Mouse (Mus musculus) WW6 (cell line): ENCODE data around the gene Dapp1.
A peak's percentile ranks its signal among the peaks of the same experiment; 100 is the strongest.
"Not testable (repeated sequence)": the region's sequence is repeated elsewhere in the genome, so short reads cannot be mapped to it uniquely, and the experiment has no call there.

Source experiments
- DNase-seq: peaks from one replicate; pipeline ENCODE4 v3.0.0-alpha.2; 2013; ENCODE audit warnings: low read depth, low spot score

The Dapp1 gene

DNA sequence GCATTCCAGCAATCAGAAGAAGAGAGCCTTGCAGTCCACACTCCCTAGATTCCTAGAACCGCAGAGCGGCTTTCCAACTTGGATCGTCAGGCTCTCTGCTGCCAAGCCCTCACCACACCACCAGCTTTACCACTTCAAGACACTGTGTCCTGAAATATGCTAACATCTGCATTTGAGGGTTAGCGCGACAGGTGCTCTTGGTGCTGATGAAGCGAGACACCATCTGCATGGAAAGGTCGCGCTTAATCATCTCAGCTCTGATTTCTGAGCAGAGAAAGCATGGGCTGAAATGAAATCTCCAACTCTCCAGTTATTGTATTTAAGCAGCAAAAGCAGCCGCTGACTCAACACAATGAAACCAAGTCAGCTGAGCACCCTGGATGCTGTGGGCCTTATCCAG, 8.1 kb upstream of the Dapp1 start:
- no peak for DNase-seq

DNA sequence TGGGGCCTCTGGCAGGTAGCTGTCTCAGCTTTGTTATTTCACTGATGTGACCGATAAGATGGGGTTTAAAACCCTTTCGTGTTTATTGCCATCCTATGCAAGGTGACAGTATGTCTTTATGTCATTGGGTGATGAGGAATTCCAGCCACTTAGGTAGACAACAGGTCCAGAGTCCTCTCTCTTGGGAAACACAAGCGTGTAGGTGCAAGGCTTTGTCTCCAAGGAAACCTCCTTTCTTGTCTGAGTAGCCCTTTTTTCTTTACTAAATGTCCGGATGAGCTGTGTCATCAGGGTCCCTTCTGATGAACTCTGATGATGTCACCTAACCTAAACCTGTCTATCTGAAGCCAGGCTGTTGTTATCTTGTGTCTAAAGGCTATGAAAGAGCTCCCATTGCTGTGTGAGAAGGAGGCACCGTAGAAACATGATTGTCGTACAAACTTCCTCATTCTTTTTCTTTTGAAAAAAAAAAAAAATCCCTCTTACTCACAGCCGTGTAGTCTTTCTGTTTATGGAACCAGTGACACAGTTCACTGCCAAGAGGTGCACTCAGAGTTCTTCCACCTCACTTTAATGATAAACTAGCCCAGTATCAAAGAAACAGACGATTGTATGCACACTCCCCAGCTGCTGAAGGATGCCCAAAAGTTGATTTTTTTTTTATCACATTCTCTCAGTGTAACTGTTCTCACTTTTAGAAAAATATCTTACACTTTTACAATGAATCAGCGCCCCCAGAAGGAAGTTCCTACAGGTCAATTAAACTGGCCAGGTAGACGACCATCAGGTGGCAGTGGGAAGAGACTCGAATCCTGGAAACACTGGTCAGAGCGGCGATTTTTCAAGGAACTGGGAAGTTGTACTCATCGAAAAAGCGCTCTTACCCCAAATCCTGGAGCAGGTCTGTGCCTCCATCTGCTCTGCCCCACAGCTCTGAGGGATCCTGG, 637 bp downstream of the Dapp1 start:
- no peak for DNase-seq

DNA sequence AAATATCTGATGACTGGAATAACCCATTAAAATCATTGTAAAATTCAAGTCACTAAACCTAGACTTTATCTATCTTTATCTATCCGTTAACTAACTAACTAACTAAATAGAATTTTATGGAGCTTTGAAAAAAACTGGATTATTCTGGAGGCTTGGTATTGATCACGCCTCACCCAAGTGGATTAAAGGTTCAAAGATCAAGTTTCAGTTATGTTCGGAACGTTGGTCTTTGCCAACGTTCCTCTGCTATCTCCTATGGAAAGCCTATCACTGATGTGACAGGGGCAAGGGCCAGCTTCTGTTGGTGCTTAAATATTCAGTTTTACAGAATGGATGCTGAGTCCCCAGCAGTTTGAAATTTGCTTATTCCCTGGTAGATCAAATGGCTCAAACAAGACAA, 3.1 kb downstream of the Dapp1 start:
- no peak for DNase-seq

DNA sequence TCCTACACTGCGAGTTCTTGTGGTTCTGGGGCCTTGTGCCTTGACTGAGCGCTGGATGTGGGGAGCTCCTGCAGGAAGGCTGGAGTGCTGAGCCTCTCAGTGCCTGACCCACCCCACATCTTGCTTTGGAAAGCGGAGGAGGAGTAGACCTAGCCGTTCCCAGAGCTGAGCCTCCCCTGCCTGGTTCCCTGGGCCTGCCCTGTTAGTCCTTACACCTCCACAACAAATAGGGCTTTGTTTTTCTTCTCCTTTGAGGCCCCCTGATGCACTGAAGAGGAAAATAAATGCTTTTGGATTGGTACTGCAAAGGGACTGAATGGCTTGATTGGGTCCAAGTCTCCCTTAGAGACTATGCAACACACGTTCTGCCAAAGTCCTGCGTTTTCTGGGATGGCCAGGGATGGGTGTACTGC, 3.7 kb downstream of the Dapp1 start:
- no peak for DNase-seq

DNA sequence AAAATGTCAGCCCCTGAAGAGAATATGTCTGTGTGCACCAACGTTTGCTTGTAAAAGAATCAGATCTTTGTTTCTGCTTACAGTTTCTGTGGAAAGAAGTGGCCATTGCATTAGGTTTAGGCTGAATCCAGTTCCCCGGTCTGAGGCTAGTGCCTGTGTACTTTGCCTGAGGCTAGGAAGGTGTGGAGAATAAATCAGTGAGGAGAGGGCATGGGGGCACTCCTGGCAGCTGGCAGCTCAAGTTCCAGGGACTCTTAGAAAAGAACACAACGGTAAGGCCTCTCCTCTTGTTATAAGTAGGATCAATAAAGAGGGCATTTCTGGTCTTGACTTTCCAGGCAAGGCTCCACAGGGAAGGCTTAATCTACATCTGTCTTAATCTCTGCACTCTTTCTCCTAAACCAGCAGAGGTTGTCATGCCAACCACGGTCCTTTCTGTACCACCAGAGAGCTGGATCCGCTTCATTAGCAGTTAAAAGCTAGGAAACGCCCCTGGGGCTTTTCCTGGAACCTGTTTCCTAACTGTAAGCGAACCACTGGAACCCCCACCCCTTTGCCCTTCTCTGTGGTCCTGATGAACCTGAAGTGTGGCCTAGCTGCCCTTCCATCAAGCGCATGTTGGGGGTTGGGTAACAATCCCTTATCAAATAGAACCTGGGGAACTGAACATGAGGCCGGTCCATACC, 4.3 kb downstream of the Dapp1 start:
- peak; percentile 66 for DNase-seq

DNA sequence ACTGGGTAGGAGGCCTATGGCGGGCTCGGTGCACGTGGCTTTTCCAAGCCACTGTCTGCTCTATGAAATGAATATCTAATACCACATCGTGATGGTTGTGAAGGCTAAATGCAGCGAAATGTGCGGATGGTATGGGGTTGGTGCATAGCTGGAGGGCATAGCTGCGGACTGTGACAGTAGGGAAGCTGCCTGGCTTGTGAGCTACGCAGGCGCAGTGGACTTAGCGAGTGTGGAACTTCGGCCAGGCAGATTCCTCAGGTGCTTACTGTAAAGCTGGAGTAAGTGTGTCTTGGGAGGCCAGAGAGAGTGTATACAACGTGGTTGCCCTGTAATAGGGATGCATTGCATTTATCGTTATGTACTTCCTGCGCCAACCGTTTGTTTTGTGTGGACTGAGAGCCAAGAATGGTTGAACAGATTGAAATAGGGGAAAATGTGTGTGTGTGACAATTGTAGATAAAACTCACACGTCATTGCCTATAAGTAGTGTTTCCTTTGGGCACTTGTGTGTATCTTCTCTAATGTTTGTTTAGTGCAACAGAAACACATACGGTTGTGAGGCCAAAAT, 5.4 kb downstream of the Dapp1 start:
- no peak for DNase-seq

DNA sequence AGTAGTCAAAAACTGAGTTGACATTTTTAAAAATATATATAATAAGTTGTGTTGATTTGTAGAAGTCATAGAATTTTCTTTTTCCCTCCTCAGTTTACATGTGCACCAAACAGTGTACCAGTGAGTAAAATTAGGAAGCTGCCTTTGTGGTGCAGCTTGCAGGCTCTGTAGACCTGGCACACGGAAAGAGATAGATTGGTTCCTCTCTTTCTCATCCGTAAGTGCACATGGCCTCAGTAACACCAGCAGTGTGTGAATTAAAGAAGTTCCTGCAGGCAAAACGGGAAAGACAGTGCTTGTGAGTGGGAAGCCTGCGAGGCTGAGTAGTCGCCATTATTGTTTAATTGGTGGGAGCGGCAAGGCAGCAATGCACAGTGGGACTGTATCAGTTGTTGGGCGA, 5.9 kb downstream of the Dapp1 start:
- no peak for DNase-seq

DNA sequence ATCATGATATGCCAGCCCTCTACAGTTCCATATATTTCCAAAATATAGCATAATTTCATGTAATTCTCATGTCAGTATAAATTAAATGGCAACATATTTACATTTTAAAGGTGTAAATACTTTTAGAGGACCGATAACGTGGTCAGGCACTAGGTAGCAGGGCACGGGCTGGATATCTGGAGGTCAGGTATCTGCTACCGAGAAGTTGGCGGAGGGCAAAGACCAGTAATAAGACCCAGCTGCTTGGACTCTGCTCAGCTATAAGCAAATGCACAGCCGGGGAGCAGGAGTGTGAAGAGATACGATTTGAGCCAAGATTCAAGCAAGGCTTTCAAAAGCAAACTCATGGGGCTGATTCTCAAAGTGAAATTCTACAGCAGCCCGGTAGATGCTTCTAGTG, 7.0 kb downstream of the Dapp1 start:
- no peak for DNase-seq

DNA sequence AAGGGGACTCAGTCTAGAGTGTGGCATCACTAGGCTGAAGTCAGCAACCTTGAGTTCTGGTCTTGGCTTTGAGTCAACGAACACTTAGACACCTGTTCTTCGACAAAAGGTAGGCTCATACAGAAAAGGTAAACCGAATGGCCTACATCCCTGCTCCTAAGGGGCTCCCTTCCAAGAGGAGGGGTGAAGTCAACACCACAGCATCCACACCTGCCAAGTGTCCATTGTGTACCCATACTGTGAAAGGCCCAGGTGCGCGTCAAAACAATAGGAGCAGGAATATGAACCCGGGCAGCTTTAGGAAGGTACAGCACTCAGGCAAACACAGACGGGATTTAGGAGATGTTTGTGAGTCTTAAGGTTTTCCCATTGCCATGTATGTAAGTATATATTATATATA, 8.4 kb downstream of the Dapp1 start:
- no peak for DNase-seq

DNA sequence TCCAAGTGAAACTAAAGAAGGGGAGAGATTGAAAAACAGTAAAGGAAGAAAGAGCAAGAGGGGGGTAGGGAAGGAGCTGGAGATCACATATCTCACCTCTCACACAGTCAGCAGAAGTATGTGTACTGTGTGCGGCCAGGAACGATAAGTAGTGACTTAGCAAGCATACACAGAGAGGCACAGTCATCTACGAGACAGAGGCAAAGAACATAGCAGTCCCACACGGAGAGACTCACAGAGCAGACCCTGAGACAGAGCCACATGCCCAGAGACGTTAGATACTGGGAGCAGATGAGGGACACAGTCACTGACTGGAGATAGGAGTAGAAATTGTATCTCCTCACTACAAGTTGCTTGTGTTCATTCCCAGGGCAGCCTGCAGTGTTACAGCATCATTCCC, 9.1 kb downstream of the Dapp1 start:
- no peak for DNase-seq

DNA sequence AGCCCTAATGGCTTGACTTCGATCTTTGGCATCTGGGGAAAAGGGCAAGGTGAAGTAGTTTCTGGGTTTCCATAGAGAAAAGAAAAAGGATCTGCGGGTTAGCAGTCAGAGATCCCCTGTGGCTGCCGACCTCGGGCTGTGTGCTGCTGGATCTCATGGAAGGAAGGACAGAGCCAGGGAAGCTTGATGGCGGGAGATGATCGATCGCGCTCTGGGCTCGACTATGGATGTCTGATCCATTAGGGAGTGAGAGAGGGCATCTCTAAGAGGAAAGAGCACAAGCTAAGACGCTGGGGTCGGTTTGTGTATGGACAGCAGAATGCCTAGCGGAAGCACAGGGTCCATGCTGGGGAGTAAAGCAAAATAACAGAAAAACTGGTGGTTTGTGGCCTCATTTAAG, 11.4 kb downstream of the Dapp1 start:
- DNase-seq: no peak

DNA sequence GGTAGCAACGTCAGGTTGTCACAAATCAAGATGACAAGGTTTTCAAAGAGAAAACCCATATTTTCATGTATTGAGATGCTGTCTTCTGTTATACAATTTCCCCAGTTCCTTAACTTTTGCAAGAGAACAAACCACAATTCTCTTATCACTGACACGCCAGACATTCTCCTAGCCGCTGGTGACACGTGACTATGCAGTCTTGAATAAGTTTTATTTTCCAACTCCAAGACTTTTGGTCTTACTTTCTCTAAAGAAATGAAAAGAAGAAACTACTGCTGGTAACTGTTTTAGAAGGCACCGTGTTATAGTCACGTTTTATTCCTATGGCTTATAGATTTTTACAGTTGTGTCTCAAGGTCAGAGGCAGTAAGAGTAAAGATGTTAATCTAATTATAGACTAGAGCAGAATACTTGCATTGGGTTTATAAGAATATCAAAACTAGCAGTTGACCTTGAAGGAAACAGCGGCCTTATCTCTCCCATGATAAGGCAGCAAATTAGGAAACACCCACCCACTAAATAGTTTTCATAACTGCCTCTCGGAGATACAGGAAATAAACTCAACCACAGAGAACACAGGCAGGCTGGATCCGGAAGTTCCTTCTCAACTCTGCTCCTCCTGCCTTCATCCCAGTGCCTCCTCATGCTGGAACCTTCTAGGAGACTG, 12.4 kb downstream of the Dapp1 start:
- DNase-seq: no peak

DNA sequence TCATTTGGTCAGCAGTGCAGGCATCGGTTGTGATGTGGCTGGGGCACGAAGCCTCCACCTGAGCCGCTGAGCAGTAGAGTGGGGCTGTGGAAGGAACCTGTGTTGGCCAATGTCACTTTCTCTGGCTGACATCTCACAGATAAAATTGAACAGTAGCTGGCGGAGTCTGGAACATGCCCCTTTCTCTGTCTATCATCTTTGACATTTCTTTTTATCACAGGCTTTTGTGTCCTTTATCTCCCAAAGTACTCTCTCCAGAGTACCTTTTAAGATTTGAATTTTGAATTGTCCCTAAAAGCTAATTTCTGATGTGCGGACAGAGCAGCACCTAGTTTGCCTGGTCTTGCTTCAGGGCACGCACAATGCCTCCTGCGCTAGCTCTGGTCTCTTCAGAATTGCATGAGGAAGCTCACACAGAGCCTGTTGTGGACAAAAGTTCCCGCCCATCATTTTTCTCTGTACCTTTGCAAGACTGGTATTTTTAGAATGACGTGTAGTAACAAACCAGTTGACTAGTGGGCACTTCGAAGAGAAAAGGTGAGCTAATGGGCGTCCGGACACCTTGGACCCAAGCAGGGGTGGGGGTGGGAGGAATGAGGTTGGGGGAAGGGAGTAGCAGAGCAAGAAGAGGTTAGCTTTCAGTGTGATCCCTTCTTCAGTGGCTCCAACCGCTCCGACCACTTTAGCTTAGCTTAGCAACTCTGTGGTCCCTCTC, 13.1 kb downstream of the Dapp1 start:
- no peak for DNase-seq

DNA sequence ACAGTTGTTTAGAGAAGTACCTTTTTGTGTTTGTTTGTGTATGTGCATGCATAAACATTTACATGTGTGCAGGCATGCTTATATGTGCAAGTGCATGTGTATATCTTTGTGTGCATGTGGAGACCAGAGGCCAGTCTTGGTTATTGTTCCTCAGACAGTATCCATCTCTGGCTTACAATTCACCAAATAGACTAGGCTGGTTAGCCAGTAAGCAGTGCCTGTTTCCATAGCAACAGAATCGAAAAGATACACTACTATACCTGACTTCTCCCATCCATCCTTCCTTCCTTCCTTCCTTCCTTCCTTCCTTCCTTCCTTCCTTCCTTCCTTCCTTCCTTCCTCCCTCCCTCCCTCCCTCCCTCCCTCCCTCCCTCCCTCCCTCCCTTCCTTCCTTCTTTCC, 17.3 kb downstream of the Dapp1 start:
- DNase-seq: not testable (repeated sequence)

DNA sequence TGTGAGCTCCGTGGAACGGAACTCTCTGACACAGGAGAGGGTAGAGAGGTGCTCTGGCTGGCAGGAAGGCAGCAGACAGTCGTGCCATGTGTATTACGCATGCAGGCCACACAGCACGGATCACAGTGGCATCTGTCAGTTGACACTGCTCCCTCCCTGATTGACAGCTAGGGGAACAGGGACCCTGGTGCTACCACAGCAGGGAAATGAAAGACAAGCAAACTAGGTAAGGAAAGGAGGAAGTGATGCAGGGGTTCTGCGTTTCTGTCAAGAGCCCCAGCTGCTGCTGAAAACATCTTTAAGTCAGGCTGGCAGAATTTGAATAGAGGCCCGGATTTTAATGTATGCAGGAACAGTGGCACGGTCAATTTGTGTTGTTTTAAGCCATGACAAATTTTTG, 17.8 kb downstream of the Dapp1 start:
- no peak for DNase-seq

DNA sequence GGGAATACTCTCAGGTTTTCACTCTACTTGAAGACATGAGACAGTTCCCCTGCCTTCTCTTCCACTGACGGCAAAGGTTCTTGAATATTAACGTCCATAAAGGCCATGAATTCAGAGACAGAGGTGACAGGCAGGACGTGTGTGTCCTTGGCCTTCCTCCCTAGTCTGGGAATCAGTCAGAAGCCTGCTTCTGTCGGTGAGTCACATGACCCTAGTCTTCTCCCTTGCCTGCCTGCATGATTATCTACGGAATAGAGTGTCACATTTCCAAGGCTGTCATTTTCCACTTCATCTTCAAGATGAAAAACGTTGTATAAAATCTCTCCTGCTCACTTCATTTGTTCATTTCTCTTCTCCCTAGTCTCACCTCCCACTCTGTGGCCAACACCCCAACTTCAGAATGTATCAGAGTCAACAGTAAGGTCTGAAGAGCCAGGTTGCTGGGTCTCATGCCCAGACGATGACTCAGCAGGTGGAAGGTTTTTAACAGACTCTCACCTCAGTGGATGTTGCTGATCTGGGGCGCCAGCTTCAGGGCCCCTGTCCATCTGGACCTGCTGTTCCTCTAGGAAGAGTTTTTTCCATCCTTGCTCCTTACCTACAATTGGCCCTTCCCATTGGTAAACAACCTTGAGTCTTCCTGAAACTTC, 19.5 kb downstream of the Dapp1 start:
- no peak for DNase-seq

DNA sequence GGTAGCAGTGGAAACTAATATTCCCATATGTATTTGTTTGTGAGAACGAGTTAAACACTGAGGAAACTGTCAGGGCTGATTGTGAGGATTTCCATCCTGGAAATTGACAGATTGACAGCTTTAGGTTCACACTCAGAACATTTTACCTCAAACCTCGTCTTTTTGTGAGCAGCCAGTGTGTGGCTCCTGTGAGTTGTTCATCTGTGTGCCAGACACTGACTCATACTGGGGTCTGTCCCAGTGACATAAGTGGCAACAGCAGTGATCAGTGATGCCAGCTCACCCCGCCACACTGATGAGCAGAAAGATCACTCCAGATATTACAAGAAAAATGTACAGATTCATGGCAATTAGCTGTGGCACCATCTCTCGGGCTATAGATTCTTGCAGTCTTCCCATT, 21.9 kb downstream of the Dapp1 start:
- DNase-seq: no peak

DNA sequence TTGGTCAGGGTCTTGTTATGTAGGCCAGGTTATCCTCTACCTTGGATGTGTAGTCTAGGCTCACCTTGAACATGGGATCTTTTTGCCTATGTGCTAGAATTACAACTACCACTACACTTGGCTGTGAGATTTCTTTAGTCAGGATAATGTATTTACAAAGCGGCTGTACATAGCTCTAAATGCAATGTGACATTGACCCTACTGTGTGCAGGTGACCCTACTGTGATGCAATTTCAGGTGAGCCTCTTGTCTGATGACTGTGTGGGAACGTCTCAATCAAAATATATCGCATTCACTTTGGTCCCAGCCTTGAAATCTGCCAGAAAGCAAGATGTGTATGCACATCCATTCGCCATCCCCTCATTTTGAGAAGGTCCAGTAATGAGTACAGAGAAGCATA, 23.0 kb downstream of the Dapp1 start:
- no peak for DNase-seq

DNA sequence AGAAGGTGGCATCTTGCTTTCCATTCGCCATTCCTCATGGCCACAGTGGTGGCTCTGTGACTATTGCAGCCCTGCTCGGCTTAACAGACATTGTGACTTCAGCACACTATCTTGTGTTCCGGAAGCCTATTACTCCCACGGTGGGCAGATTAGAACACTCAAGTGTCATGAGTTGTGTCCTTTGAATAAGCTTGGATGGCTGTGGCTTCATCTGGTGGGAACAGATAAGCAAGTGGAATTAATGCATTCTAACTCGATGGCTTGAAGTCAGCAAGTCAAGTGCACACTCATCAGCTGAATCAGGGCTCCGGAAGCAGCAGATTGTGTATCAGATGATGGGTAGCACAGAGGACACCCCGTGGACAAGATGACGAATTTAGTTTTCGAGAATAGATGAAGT, 23.5 kb downstream of the Dapp1 start:
- no peak for DNase-seq

DNA sequence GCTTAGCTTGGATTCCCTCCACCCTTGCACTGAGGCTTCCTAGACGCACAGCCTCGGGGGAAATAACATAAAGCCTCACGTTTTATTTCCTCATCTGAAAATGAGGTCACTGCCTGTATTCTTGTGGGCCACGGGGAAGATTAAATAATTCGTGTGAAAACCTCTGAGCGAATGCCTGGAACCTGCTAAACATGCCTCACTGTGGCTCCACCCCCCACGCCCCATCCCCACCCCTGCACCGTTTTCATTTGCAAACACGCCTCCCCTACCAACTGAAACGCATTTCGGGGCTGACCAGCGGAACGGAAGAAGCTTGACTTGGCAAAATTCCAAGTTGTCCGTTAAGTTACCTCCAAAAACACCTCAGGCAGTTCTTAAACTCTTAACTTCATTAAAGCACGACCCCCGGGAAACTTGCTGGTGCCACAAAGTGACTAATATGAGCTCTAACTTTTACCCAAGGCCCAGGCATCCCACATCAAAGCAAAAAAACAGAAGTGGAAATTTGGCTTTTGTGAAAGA, 25.7 kb downstream of the Dapp1 start:
- no peak for DNase-seq
